Mouse (Mus musculus) spleen, adult 18-20 months (tissue): ENCODE results near the gene Tcf3.

ENCODE experiments used
- DNase-seq, 2 experiments: peaks; one replicate each; pipeline ENCODE4 v3.0.0; 2022; ENCODE audit warnings: mixed read lengths in 2 of 2

The Tcf3 gene

DNA sequence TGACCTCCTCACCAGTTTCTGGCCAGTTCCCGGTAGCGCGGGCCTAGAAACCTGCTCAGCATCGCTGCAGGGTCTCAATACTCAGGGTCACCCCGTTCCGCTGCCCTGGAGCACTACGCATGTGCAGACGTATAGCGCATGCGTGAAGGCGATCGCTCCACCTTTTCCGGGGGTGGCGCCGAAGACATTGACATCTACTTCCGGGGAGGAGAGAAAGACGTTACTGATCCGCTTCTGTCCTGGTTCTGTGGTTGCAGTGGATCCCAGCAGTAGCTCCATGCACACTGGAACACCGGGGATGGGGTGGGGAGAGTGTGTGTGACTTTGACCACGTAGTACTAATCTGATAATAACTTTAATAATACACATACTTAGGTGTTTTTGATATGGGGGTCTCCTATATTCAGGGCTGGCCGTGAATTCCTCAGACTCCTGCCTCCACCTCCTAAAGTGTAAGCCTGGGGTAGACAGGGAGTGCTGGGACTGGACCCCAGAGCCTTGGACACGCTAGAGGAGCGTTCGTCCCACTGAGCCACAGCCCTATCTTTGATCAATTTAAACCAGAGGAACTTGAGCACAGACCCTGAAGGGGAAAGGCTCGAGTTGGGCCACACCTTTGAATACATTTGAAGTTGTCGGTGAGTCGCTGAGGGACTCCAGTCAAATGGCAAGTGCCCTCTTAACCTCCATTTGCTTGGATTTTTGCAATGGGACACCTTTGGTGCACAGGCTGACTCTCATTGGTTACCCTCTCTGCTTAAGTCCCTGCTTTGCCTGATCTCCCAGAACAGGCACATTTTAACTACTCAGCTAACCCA, 26.6 kb downstream of the Tcf3 start, which contains the start of gene Uqcr11:
Uqcr11 (minus strand) TSS at position 147 of the 818 bp plus-strand sequence.
- peak; percentile 83 to 84 for DNase-seq

DNA sequence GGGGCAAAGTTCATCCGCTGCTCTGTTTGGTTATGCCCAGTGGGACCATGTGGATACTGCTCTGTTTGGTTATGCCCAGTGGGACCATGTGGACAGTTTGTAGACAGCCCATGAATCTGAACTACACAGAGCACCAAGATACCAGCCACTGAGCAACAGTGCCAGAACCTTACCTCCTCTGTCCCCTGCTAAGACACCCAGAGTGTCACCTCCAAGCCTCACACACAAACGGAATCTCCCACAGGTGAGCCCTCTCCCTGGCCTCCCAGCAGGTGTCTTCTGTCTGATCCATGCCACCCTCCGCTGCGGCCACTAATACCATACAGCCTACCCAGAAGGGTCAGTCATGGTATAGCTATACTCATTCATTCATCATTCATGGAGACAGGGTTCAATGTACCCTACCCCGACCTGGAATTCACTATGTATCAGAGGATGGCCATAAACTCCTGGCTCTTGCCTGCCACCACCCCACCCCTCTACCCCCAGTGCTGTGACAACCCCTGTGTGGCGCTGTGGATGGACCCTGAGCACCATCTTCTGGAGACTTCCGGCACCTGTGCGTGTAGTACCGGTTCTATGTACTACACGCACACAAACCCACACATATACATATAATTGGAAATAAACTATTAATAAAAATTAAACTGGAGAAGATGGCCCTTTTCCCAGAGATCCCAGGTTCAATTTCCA, 27.8 kb downstream of the Tcf3 start:
- DNase-seq, result no peak

DNA sequence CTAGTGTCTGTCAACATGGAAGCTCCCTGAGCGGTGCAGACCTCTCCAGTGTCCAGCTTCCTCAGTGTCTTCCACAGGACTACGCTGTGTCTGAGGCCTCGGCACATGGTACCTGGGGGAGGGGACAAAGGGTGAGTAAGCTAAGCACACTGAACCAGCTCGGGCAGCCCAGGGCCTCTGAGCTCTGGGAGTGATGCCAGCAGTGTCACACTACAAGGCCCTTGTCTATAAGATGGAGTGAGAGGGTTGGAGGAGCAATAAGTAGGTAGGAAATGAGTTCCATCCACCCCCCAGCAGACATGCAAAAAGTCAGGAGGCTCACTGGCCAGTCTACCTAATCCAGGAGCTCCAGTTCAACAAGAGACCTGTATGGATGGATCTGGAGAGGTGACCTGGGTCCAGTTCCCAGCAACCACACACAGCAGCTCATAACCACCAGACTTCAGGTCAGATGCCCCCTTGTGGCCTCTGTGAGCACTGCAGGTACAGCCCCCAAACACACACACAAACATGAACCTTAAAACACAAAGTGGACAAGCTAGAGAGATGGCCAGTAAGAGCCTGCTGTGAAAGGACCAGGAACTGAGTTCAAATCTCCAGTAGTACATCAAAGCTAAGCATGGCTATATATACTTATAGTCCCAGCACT, 30.3 kb downstream of the Tcf3 start:
- DNase-seq, result peak in 1 of 2 experiments; percentile 37

DNA sequence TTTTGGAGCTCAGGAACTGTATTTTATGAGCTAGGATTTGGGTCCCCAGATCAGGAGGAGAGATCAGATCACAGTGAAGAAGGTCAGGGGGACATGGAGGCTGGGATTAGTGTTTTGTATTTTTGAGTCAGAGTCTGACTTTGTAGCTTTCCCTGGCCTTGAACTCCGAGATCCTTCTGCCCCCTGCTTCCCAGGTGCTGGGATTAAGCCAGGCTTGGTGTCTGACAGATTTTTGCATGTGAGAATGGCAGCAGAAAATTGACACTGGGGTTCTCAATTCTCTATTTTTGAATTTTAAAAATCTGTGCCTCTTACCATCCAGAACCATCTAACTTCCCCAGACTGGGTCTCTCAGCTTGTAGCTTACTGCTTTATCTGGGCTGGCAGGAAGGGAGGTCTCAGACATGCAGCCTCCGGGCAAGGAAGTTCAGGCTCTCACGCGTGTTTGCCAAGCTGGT, 32.7 kb downstream of the Tcf3 start:
- no peak for DNase-seq

DNA sequence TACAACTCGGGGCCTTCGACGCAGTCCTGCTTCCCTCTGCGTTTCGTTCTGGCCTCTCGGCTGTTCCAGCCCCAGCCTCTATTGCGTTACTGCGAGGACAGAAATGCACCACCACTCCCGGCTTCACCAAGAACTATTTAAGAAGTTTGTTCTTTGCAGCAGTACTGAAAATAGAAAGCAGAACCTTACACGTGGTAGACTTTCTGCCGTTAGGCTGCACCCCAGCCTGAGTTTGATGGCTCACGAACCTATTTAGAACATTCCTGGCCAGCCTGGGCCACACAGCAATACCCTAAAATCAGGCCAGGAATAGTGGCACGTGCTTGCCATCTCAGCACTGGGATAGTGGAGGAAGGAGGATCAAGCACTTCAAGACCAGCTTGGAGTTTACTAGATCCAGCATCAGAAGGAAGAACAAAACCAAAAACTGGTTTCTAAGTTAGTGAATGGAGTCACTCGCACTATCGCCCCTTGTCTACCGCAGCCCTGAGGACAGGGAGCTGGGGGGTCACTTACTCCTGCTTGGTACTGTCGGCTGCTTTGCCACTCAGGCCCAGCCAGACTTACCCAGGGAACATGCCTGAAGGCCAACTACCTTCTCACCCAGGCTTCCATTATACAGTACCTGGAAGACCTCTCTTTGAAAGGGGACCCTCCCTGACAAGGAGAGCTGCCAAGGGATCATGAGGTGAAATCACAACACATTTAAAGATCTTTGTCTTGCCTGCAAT, 33.3 kb downstream of the Tcf3 start:
- DNase-seq, result no peak

DNA sequence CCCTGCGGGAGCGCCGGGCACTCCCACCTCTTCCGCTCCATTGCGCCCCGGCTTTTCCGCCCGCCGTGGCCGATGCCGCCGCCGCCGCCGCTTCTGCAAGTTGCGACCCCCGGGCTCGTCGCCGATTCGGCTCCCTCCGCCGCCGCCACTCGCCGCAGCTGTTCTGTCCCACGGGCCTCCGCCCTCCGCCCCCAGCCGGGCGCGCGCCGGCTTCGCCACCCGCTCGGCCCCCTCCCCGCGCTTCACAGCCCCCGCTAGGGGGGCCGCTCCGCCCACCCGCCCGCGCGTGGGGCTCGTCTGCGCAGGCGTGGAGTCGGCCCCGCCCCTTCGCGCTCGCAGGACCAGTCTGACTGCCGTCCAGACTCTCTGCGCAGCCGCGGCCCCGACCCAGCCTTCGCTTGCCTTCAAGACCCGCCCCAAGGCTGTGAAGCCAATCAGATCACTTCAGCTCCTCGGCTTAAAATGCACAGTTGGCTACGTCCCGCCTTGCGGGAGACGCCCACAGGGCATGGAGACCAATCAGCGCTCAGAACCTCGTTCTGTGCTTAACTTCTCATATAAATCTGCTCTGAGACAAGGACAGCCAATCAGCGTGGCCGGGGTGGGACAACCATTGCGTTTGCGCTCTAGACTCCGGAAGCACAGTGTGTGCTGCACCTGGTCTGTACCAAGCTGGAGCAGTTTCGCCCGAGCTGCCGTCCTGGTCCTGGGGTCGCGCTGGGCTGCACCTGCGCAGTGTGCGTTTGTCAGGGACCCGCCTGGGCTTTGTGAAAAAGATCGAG, 34.1 kb downstream of the Tcf3 start, which contains the start of gene Mbd3:
Mbd3 (minus strand) TSS at position 360 of the 782 bp plus-strand sequence.
- DNase-seq, result peak; percentile 98 to 100

DNA sequence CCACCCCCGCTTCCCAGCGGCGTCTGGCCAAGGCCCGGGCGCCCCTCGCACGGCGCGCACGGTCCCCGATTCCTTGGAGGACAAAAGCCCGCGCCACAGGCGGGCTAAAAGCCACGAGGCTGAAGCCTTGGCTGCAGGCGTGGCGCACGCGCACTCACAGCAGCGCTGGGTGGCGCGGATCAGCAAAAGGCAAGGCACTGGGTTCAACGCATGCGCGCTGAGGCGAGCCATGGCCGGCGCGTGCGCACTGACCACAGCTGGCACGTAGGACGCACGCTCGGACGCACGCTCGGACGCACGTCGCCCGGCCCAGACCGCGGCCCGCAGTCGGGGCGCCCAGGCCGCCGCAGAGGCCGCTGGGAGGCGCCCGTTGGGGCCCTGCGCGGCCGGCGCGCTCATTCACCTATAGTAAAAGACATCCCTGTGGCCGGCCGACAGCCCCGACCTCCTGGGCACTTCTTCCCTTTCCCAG, 34.7 kb downstream of the Tcf3 start:
- peak; percentile 96 to 97 for DNase-seq

DNA sequence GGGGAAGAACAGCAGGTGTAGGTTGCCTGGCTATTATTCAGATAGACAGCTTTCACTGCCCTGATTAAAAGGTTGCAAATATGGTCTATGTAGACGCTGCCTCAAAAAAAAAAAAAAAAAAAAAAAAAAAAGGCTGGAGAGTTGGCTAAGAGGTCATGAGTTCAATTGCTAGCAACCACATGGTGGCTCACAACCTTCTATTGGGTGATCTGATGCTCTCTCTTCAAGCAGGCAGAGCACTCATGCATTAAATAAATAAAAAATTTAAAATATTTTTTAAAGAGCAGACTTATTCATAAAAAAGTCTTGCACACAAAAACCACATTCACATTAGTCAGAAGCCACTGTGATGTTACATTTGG, 35.3 kb downstream of the Tcf3 start:
- DNase-seq, result no peak

DNA sequence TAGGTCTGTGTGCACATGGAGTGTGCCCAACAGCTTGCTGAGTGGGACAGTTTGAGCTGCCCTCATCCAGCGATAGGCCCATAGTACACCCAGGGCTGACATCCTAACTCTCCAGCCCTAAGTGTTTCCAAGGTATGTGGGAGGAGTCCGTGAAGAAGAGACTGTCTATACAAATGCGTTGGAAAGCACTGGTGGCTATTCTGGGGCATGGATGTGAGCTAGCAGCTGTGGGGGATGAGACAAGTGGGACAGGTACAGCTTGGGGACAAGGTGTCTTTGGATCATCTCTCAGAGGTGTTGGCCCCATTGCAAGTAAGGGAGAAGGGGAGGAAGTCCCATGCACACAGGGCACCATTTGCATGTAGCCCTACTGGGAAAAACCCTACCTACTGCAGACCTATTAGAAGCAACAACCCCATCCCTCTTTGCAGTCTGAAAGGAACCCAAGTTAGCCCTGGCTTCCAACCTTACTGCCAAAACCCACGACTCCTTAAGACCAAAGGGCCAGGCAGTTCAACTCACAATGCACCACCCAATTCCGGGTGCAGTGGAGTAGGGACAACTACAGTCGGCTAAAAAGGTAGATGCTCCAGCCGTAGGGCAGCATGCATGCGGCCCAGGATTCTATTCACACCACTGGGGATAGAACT, 35.8 kb downstream of the Tcf3 start:
- DNase-seq, result no peak

DNA sequence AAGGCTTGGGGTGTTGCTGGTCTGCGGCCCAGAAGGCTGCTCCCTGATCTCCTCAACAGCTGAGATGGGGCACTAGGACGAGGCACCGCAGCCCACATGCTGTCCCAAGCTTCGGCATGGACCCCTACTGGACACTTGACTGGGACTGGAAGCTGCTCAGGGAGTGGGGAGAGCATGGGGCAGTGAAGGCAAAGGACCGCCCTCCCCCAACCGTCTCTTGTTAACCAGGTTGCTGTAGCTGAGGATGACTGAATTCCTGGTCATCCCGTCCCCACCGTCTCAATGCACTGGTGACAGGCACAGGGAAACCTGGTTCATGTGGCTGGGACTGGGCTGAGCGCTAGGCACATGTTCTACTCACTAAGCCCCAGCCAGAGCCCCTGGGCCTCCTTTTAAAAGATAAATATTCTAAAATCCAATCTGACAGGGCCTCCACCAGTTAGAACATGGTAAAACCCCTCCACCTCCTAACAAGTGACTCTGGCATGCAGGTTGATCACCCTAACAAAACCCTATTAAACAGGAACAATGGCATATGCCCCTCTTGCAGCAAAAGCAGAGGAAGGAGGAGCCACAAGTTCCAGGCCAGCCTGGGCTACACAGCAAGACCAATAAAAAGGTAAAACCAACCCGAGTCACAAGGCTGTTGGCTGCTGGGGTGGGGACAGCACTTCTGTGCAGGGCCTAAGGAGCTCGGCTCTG, 36.5 kb downstream of the Tcf3 start:
- DNase-seq, result no peak

DNA sequence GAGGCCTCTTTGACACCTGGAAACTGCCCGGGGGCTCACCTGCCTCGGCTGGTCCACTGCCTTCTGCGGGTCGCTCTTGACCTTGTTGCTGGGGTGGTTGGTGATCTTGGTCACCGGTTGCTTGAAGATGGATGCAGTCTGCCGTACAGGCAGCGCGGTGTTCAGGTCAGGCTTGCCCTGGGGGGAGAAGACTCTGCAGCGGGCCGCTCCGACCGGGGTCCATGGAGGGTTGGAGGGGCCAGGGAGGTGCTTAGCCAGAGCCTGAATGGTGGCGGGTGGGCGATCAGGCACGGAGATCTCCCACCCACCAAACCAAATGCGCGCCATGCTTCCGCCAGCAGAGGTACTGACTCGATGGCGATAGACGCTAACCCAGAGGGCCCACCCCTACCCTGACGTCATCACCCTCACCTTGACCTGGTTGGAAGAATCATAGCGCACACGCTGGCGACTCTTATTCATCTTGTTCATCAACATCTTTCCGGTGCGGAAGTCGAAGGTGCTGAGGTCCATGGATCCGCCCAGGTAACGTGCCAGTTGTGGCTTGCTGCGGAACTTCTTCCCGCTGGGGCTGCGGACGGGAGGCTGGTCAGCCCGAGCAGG, 38.3 kb downstream of the Tcf3 start:
- no peak for DNase-seq

DNA sequence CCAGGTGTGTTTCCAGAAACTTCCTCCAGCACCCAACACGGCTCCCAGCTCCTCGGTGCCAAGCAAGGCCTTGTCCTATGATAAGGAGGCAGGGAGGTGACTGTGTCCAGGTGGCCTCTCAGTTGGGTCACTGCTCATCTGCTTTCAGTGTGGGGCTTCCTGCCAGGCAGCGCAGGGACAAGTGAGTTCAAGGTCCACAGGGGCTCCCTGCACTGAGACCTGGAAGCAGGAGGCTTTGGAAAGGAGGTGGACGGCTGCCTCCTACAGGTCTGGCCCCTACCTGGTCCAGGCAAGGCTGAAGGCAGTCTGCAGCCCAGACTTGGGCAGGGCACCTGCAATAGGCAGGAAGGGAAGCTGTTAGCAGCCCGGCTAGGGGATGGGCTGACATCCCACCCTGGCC, 40.8 kb downstream of the Tcf3 start:
- DNase-seq, result no peak

DNA sequence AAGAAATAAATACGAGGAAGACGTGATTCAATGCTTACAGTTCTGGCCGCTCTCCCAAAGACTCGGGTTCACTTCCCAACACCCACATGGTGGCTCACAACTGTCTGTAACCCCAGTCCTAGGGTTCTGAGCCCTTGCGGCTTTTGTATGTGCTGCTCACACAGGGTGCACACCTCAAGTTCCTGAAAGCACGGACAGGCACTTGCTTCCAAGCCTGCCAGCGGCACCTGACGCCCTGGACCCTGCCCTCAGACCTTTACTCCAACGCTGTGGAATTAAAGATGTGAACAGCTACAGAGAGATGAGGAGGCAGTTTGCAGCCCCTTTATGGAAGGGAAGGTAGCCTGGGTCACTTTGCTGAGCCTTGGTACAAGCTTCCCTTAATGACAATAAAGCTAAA, 42.8 kb downstream of the Tcf3 start:
- DNase-seq, result no peak

DNA sequence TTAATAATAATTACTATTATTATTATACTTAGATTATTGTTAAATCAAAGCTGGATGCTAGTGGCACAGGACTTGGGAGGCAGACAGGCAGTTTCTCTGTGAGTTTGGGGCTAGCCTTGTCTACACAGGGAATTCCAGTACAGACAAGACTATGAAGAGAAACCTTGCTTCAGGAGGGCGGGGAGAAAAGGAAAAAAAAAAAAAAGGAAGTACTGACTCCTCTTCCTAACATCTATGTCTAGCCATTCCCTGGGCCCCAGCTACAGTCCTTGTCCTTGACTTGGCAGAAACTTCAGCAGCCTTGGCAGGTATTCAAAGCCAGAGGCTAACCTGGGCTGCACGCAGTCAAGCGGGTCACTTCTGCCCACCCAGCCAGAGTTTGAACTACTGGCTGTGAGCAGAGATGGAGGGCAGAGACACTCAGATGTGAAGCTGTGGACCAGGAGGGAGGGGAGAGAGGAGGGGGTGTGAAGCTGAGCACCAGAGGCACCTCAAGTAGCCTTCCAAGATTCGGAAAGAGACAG, 44.2 kb downstream of the Tcf3 start:
- no peak for DNase-seq

DNA sequence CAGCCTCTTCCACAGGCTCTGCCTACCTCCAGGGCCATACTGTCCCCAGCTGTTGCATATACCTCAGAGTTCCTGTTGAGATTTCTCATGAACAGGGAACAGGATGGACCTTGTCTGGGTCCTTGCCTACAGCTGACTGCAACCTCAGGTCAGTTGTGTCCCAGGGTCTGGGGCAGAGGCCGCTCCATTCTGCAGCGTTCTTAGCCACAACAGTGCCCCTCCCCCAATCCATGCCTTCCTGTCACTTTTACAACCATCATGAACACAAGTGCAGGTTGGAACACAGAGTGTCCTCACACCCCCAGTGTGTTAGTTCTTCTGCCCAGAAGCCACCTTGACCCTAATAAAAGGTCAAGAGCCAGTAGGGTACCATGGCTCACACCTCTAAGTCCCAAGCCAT, 44.7 kb downstream of the Tcf3 start:
- DNase-seq, result no peak

DNA sequence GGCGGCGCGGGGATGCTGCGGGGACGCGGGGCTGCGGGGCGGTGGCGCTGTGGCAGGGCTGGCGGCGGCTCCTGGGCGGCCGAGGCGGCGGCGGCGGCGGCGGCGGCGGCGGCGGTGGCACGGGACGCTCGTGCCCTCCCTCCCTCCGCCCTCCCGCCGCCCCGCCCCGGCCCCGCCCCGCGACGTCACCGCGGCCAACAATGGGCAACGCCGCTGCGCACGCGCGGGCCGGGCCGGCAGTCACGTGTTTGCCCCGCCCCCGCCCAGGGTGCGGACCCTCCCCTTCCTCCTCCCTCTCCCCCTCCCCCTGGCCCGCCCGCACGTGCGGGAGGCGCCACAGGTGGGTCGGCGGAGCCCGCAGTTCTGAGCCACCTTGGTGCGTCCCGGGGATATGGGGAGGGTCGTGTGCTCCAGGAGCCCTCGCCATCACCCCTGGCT, 45.9 kb downstream of the Tcf3 start, which contains the start of gene Mex3d:
Mex3d (minus strand) TSS at position 138 of the 438 bp plus-strand sequence.
- DNase-seq, result peak; percentile 83 to 90

DNA sequence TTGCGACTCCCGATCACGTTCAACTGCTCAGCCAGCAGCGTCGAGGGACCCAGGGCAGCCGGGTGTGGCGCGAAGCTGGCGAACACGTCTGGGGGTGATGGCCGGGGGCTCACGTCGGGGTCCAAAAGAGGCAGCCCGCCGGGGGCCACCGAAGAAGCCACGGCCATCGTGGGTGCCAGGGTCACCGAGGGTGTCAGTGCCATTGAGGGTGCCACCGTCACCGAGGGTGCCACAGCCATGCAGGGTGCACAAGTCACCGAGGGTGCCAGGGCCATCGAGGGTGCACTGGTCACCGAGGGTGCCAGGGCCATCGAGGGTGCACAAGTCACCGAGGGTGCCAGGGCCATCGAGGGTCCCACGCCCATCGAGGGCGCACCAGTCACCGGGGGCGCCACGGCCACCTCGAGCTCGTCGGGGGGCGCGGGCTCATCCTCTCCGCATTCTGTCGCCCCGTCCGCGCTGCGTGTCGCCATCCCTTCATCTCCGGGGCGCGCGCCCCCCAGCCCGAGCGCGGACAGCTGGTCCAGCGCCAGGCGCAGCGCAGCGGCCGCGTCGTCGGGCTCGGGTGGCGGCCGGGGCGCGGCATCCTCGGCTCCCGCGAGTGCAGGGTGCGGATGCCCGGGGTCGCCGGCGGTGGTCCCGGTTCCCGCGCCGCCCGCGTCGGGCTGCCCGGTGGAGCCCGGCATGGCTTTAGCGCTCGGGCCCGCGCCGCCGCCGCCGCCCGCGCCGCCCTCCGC, 46.5 kb downstream of the Tcf3 start:
- DNase-seq, result no peak

DNA sequence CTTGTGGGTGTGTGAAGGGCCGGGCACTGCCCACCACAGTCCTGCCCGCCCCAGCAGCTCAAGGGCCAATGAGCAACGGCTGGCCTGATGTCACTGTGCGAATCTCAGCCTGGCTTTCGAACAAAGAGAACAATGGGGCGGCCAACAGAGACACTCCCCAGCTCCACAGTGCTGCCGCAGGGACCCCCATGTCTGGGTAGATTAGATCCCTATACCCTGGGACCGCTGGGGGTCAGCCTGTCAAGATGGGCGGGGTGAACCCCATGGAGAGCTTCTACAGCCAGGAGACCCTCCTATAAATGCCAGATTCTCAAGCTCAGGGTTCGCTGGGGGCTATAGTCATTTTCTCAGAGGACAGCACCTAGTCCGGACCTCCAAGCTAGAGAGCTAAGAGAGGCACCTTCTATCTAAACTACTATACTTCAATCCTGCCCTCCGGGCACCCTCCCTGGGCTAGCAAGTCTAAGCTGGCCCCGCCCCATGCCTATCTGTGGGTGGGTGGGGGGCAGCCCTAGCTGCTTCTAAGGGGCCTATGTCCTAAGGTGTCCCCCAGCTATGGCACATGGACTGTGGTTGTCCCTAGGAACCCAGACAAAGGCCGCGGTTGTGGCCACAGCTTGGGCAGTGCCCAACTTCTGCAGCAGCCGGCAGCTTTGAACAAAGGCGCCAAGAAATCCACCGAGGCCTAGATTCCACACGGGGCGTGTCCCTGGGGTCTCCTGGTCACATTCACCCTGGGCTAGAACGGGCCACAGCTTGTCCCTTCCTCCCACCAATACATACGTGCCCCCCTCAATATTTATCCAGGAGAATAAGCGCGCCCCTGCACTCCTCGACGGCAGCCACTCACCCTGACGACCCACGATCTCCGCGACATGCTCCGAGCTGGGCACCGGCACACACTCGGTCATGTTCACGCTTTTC, 47.4 kb downstream of the Tcf3 start:
- no peak for DNase-seq
